Mouse (Mus musculus) limb, embryonic 15.5 days (tissue): Measurements from ENCODE around the gene Onecut1. TPM values are rescaled to one million over a fixed set of nuclear protein-coding genes. Genes with fewer than 3 reads are reported as not detected.

Experiments
- ATAC-seq: fragments of 200-750 bp; cut with Nextera tagmentation; 2 replicates; pipeline ENCODE4 v1.8.0; 2017; ENCODE audit warnings: low read depth, moderate TSS enrichment; ENCODE audit not compliant: insufficient number of reproducible peaks, low FRiP score, low TSS enrichment
- H3K27ac ChIP-seq: fragments of 300-500 bp; sonication (generic); 2 replicates; pipeline ENCODE4 v1.5.1; 2015; ENCODE audit warnings: moderate library complexity, mild to moderate bottlenecking, inconsistent platforms
- H3K27me3 ChIP-seq: fragments of 300-500 bp; sonication (generic); 2 replicates; pipeline ENCODE4 v1.6.1; 2015; ENCODE audit warnings: inconsistent platforms
- H3K36me3 ChIP-seq: fragments of 300-500 bp; sonication (generic); 2 replicates; pipeline ENCODE4 v1.6.1; 2015; ENCODE audit warnings: inconsistent platforms
- H3K4me1 ChIP-seq: fragments of 300-500 bp; sonication (generic); 2 replicates; pipeline ENCODE4 v1.6.1; 2015; ENCODE audit warnings: inconsistent platforms
- H3K4me2 ChIP-seq: fragments of 300-500 bp; sonication (generic); 2 replicates; pipeline ENCODE4 v1.6.1; 2015; ENCODE audit warnings: mild to moderate bottlenecking, inconsistent platforms
- H3K4me3 ChIP-seq: fragments of 300-500 bp; sonication (generic); 2 replicates; pipeline ENCODE4 v1.5.1; 2015; ENCODE audit warnings: mild to moderate bottlenecking, inconsistent platforms
- H3K9ac ChIP-seq: fragments of 300-500 bp; sonication (generic); 2 replicates; pipeline ENCODE4 v1.6.1; 2015; ENCODE audit warnings: inconsistent platforms
- H3K9me3 ChIP-seq: fragments of 300-500 bp; sonication (generic); 2 replicates; pipeline ENCODE4 v1.6.1; 2016; ENCODE audit warnings: inconsistent platforms
- WGBS: fragments of 180-500 bp; shearing (Covaris S2); methylation state at CpG from one replicate; pipeline ENCODE4 v1.1.7; 2015; 5-methylcytosine and 5-hydroxymethylcytosine counted together
- polyA plus RNA-seq: library from polyadenylated mRNA; unstranded; fragments of >200 nt; fragmentation: Nextera tagmentation; extraction: Ambion mirVana; gene quantifications from 2 replicates; pipeline ENCODE4 v1.2.1, GENCODE M21; 2015

Onecut1 gene
- polyA plus RNA-seq, 1 experiment from 2014 or later = 0.04 TPM

GRCm38 (mm10) chr9:74922884-74923283 lies 61.2 kb downstream of the Onecut1 start:
- Histone ChIP-seq H3K4me2 (no peak overlapping the region), H3K36me3 (no peaks in the 10 kb centered on the region), H3K9me3 (no peaks in the 10 kb centered on the region), H3K9ac (no peak overlapping the region), H3K4me3 (no peak overlapping the region), H3K27me3 (no peaks in the 10 kb centered on the region), H3K27ac (no peak overlapping the region), H3K4me1 (no peaks in the 10 kb centered on the region)
- no peak for ATAC-seq
- 48% methylated on average over 3 of the region's 3 CpGs for WGBS

- no peak for ATAC-seq
- Histone ChIP-seq H3K9ac (no peak overlapping the region), H3K4me2 (no peak overlapping the region)
Observed at GRCm38 (mm10) chr9:74923291-74923977, 61.7 kb downstream of the Onecut1 start.

GRCm38 (mm10) chr9:74925220-74925769 lies 63.6 kb downstream of the Onecut1 start:
- H3K27me3 ChIP-seq = no peaks in the 10 kb centered on the region
- H3K4me1 ChIP-seq = no peaks in the 10 kb centered on the region
- H3K36me3 ChIP-seq = no peaks in the 10 kb centered on the region
- ATAC-seq = no peak
- H3K4me2 ChIP-seq = no peak overlapping the region
- no peak overlapping the region for H3K4me3 ChIP-seq
- H3K27ac ChIP-seq = no peak overlapping the region
- 65% methylated on average over 10 of the region's 10 CpGs for WGBS
- H3K9ac ChIP-seq = no peak overlapping the region
- H3K9me3 ChIP-seq = no peaks in the 10 kb centered on the region

More at GRCm38 (mm10) chr9:74923291-74923977, 61.7 kb downstream of the Onecut1 start:
- no peaks in the 10 kb centered on the region for H3K27me3 ChIP-seq
- H3K36me3 ChIP-seq = no peaks in the 10 kb centered on the region
- no peak overlapping the region for H3K27ac ChIP-seq
- no peaks in the 10 kb centered on the region for H3K9me3 ChIP-seq
- H3K4me3 ChIP-seq = no peak overlapping the region
- H3K4me1 ChIP-seq = no peaks in the 10 kb centered on the region
- WGBS = 88% methylated on average over 6 of the region's 6 CpGs

GRCm38 (mm10) chr9:74929981-74930423 lies 68.3 kb downstream of the Onecut1 start:
- Histone ChIP-seq H3K4me1 (no peaks in the 10 kb centered on the region), H3K4me2 (no peak overlapping the region), H3K9me3 (no peaks in the 10 kb centered on the region), H3K27me3 (no peaks in the 10 kb centered on the region), H3K4me3 (no peak overlapping the region), H3K9ac (no peak overlapping the region), H3K27ac (no peak overlapping the region), H3K36me3 (no peaks in the 10 kb centered on the region)
- WGBS = 86% methylated on average over 4 of the region's 4 CpGs
- no peak for ATAC-seq

GRCm38 (mm10) chr9:74930653-74931052 lies 68.9 kb downstream of the Onecut1 start:
- H3K4me1 ChIP-seq = no peaks in the 10 kb centered on the region
- no peak overlapping the region for H3K4me2 ChIP-seq
- WGBS = 79% methylated on average over 5 of the region's 5 CpGs
- no peak overlapping the region for H3K4me3 ChIP-seq
- H3K9me3 ChIP-seq = no peaks in the 10 kb centered on the region
- no peak overlapping the region for H3K9ac ChIP-seq
- no peak overlapping the region for H3K27ac ChIP-seq
- H3K27me3 ChIP-seq = no peaks in the 10 kb centered on the region
- ATAC-seq = no peak
- H3K36me3 ChIP-seq = no peaks in the 10 kb centered on the region

GRCm38 (mm10) chr9:74935289-74935688 lies 73.6 kb downstream of the Onecut1 start:
- no peaks in the 10 kb centered on the region for H3K4me1 ChIP-seq
- 77% methylated on average over 3 of the region's 3 CpGs for WGBS
- H3K9me3 ChIP-seq = no peaks in the 10 kb centered on the region
- no peaks in the 10 kb centered on the region for H3K36me3 ChIP-seq
- no peak for ATAC-seq
- no peak overlapping the region for H3K4me3 ChIP-seq
- H3K27ac ChIP-seq = no peak overlapping the region
- H3K9ac ChIP-seq = no peak overlapping the region
- H3K27me3 ChIP-seq = no peaks in the 10 kb centered on the region
- no peak overlapping the region for H3K4me2 ChIP-seq

GRCm38 (mm10) chr9:74937761-74938160 lies 76.0 kb downstream of the Onecut1 start:
- Histone ChIP-seq H3K4me1 (no peaks in the 10 kb centered on the region), H3K9me3 (no peaks in the 10 kb centered on the region)
- no peak for ATAC-seq

GRCm38 (mm10) chr9:74938670-74939534 lies 77.2 kb downstream of the Onecut1 start:
- no peaks in the 10 kb centered on the region for H3K9me3 ChIP-seq
- H3K27me3 ChIP-seq = no peaks in the 10 kb centered on the region
- H3K36me3 ChIP-seq = no peaks in the 10 kb centered on the region
- H3K4me1 ChIP-seq = no peaks in the 10 kb centered on the region
- no peak overlapping the region for H3K4me3 ChIP-seq
- no peak overlapping the region for H3K4me2 ChIP-seq
- H3K27ac ChIP-seq = no peak overlapping the region
- no peak overlapping the region for H3K9ac ChIP-seq
- ATAC-seq = no peak
- WGBS = 81% methylated on average over 12 of the region's 12 CpGs

More at GRCm38 (mm10) chr9:74937761-74938160, 76.0 kb downstream of the Onecut1 start:
- Histone ChIP-seq H3K27ac (no peak overlapping the region), H3K36me3 (no peaks in the 10 kb centered on the region), H3K4me2 (no peak overlapping the region), H3K27me3 (no peaks in the 10 kb centered on the region), H3K4me3 (no peak overlapping the region), H3K9ac (no peak overlapping the region)
- WGBS = 67% methylated on average over 3 of the region's 3 CpGs

Other genes starting within 250 kb of the Onecut1 start
- 11.1 and 11.3 TPM in 2 replicates for gene Fam214a, start 91.0 kb downstream of the Onecut1 start, polyA plus RNA-seq
- gene Arpp19, start 175.7 kb downstream of the Onecut1 start, polyA plus RNA-seq = 255 and 269 TPM in 2 replicates
- 15.3 and 17.8 TPM in 2 replicates for gene Myo5a, start 209.1 kb downstream of the Onecut1 start, polyA plus RNA-seq